Comparison of ENCODE assay signal across 9 mouse cellular contexts in genomic region chr13:60172366-60173017, GRCm38 (mm10). TPM values are rescaled to one million over a fixed set of nuclear protein-coding genes. Genes with fewer than 3 reads are reported as not detected.
DNase-seq lines count a peak whose midpoint lies in the region; ATAC-seq and TF ChIP-seq lines count a peak whose summit lies in the region.
"Had no signal": no experiment of that assay in that cellular context is flagged by ENCODE, and none has a peak within 500 bp of the region (broad histone marks: within the 10 kb centered on the region; RNA-seq: fewer than 3 reads in every experiment).

No protein-coding gene starts in this region.

- no peaks in the 10 kb centered on the region for H3K9me3 ChIP-seq in embryonic facial prominence, embryonic 14.5 days (ENCODE audit: control insufficient read depth, low read length)
- H3K9me3 ChIP-seq in kidney, embryonic 16.5 days (ENCODE audit: low read length) = no peaks in the 10 kb centered on the region
- no peaks in the 10 kb centered on the region for H3K9me3 ChIP-seq in neural tube, embryonic 15.5 days (replicated peaks)

- no peak overlapping the region for H3K4me3 ChIP-seq in embryonic facial prominence, embryonic 14.5 days (ENCODE audit: low read depth, low read length)
- H3K4me3 ChIP-seq in kidney, embryonic 16.5 days (ENCODE audit: low read length) = no peak overlapping the region
- H3K4me3 ChIP-seq in neural tube, embryonic 15.5 days (replicated peaks) = no peak overlapping the region
- no peak overlapping the region for H3K4me3 ChIP-seq in thymus, adult 2 months (ENCODE audit: control insufficient read depth, insufficient read depth, low read length)

- no peaks in the 10 kb centered on the region for H3K27me3 ChIP-seq in embryonic facial prominence, embryonic 14.5 days (replicated peaks; ENCODE audit: control insufficient read depth, insufficient read depth, low read length)
- H3K27me3 ChIP-seq in kidney, embryonic 16.5 days (ENCODE audit: insufficient read depth, low read length) = peaks cover 3% of the 10 kb centered on the region; the same call in 1 of the 2 replicates
- peaks cover 11% of the 10 kb centered on the region for H3K27me3 ChIP-seq in neural tube, embryonic 15.5 days (replicated peaks)
- H3K27me3 ChIP-seq in thymus, adult 2 months (ENCODE audit: control insufficient read depth, insufficient read depth, low read length) = no peaks in the 10 kb centered on the region; the same call in 1 of the 2 replicates

- H3K4me2 ChIP-seq in embryonic facial prominence, embryonic 14.5 days (ENCODE audit: low read depth, low read length) = peak overlapping the region; percentile 62
- H3K4me2 ChIP-seq in kidney, embryonic 16.5 days (replicated peaks; ENCODE audit: low read depth, low read length) = no peak overlapping the region
- no peak overlapping the region for H3K4me2 ChIP-seq in neural tube, embryonic 15.5 days

- no peak for ATAC-seq in embryonic facial prominence, embryonic 14.5 days (ENCODE audit: low read depth)
- ATAC-seq in kidney, embryonic 16.5 days (ENCODE audit: low FRiP score, low TSS enrichment) = no peak
- ATAC-seq in neural tube, embryonic 15.5 days (ENCODE audit: low FRiP score) = no peak

- H3K27ac ChIP-seq in embryonic facial prominence, embryonic 14.5 days (replicated peaks; ENCODE audit: low read depth, low read length) = peak overlapping the region; percentile 100
- H3K27ac ChIP-seq in kidney, embryonic 16.5 days (ENCODE audit: low read length) = peak overlapping the region; percentile 60
- H3K27ac ChIP-seq in neural tube, embryonic 15.5 days (replicated peaks) = 0 out of 2 replicates have a peak overlapping the region, but pooled peaks have one; percentile 13
- no peak overlapping the region for H3K27ac ChIP-seq in thymus, adult 2 months (ENCODE audit: control insufficient read depth, insufficient read depth, low read length)

- H3K4me1 ChIP-seq in embryonic facial prominence, embryonic 14.5 days (ENCODE audit: control insufficient read depth, insufficient read depth, low read length) = peaks cover 19% of the 10 kb centered on the region
- peaks cover 27% of the 10 kb centered on the region for H3K4me1 ChIP-seq in kidney, embryonic 16.5 days (ENCODE audit: insufficient read depth, low read length)
- peaks cover 34% of the 10 kb centered on the region for H3K4me1 ChIP-seq in neural tube, embryonic 15.5 days
- H3K4me1 ChIP-seq in thymus, adult 2 months (replicated peaks; ENCODE audit: control insufficient read depth, insufficient read depth, low read length) = no peaks in the 10 kb centered on the region

- no peak for TF ChIP-seq CTCF in thymus, adult 2 months (IDR thresholded peaks at IDR 0.05; ENCODE audit: borderline replicate concordance, control insufficient read depth, extremely low read depth, insufficient read depth, low read length, poor library complexity)

- peaks cover 22% of the 10 kb centered on the region for H3K36me3 ChIP-seq in embryonic facial prominence, embryonic 14.5 days (ENCODE audit: control insufficient read depth, insufficient read depth, low read length)
- H3K36me3 ChIP-seq in kidney, embryonic 16.5 days (ENCODE audit: insufficient read depth, low read length) = no peaks in the 10 kb centered on the region
- no peaks in the 10 kb centered on the region for H3K36me3 ChIP-seq in neural tube, embryonic 15.5 days
- no peaks in the 10 kb centered on the region for H3K36me3 ChIP-seq in thymus, adult 2 months (ENCODE audit: control insufficient read depth, insufficient read depth, low read length)

- no peak for TF ChIP-seq POLR2A in thymus, adult 2 months (IDR thresholded peaks at IDR 0.05; ENCODE audit: control insufficient read depth, extremely low read depth, insufficient read depth, low read length, poor library complexity)

- peak; percentile 22 for DNase-seq in kidney, adult 9 months
- DNase-seq in kidney, postnatal 10 days = no peak
- DNase-seq in embryonic facial prominence, embryonic 14.5 days (ENCODE audit: low spot score) = peak; percentile 82
- DNase-seq in cerebellum, postnatal 14 days = no peak
- no peak for DNase-seq in thymus, adult 2 months
- no peak for DNase-seq in testis, postnatal 14 days (ENCODE audit: low spot score)
- DNase-seq: adrenal gland, adult 8-10 months had no signal

- 12% methylated on average over 7 of the region's 7 CpGs for WGBS in embryonic facial prominence, embryonic 14.5 days
- WGBS in kidney, embryonic 16.5 days = 16% methylated on average over 7 of the region's 7 CpGs
- WGBS in neural tube, embryonic 15.5 days = 17% methylated on average over 7 of the region's 7 CpGs
- 52% methylated on average over 7 of the region's 7 CpGs for WGBS in thymus, adult 2 months

- peak overlapping the region; percentile 99; the same call in 1 of the 2 replicates for H3K9ac ChIP-seq in embryonic facial prominence, embryonic 14.5 days (ENCODE audit: low read depth, low read length)
- no peak overlapping the region for H3K9ac ChIP-seq in kidney, embryonic 16.5 days (replicated peaks; ENCODE audit: low read length)
- no peak overlapping the region for H3K9ac ChIP-seq in neural tube, embryonic 15.5 days (replicated peaks)

RNA-seq across cellular contexts. Expression of gene Gas1, which starts 4.7 kb away (rescaled TPM):
- 158 and 184 TPM in 2 replicates for polyA plus RNA-seq in embryonic facial prominence, embryonic 14.5 days (2014; fragmentation: Nextera tagmentation; extraction: Ambion mirVana)
- 55.0 and 58.4 TPM in 2 replicates for polyA plus RNA-seq in kidney, embryonic 16.5 days (2015; fragmentation: Nextera tagmentation; extraction: Ambion mirVana)
- polyA plus RNA-seq in neural tube, embryonic 15.5 days (2015; fragmentation: Nextera tagmentation; extraction: Ambion mirVana) = 16.2 and 26.7 TPM in 2 replicates
- 58.7 and 66.8 TPM in 2 replicates for polyA plus RNA-seq in thymus, adult 2 months (2012; rRNA removed)

Comparison
In these comparisons a context has a peak if more than half of its experiments do, and no peak if none do; other contexts are left out.
1. DNase-seq: peak in kidney, adult 9 months (single experiment) and embryonic facial prominence, embryonic 14.5 days (single experiment); none in kidney, postnatal 10 days (single experiment), cerebellum, postnatal 14 days (0 of 2), thymus, adult 2 months (single experiment) and testis, postnatal 14 days (single experiment).